Mouse (Mus musculus) lung, postnatal 0 days (tissue): ENCODE measurements at regions not wholly inside any gene's neighbourhood (a gene's known extent, or its start where the extent isn't known, plus 50 kb on each side); places are given as distances from the start of the nearest gene placed in this dataset.

Experiments used
- CTCF ChIP-seq: IDR thresholded peaks from 2 replicates; pipeline ENCODE4 v1.5.1; 2016; ENCODE audit warnings: antibody characterized with exemption, mild to moderate bottlenecking
- EP300 ChIP-seq: IDR thresholded peaks from 2 replicates; pipeline ENCODE4 v1.6.1; 2016; ENCODE audit warnings: antibody characterized with exemption, mild to moderate bottlenecking, control low read depth

- no peak for TF ChIP-seq CTCF
- no peak for TF ChIP-seq EP300
These were observed 383.2 kb downstream of the Zfp536 start for GRCm38 (mm10) chr7:37390271-37390670.
